Mouse (Mus musculus) megakaryocyte-erythroid progenitor cell, adult 5 weeks (primary cell): ENCODE results near the gene Cdh8. TPM values are rescaled to one million over a fixed set of nuclear protein-coding genes. Genes with fewer than 3 reads are reported as not detected.

Source experiments
- polyA plus RNA-seq: library from polyadenylated mRNA; stranded (reverse); fragments of >175 nt; gene quantifications from 2 replicates; pipeline ENCODE4 v1.2.3, GENCODE M21; 2012

Cdh8 gene
- polyA plus RNA-seq: not detected in 2 replicates

GRCm38 (mm10) chr8:99415966-99416781 is at the start of gene Cdh8:
Cdh8 (minus strand) TSS chr8:99416471.

